Mouse (Mus musculus) cortical plate, adult 2 months (tissue): ENCODE results near the gene Lipc.

Source experiments
- CTCF ChIP-seq: fragments of 200-500 bp; IDR thresholded peaks from 2 replicates; pipeline ENCODE4 v1.5.1; 2011; ENCODE audit warnings: mild to moderate bottlenecking, control low read depth, low read length; ENCODE audit not compliant: insufficient read depth; ENCODE audit errors: extremely low read depth
- POLR2A ChIP-seq: fragments of 200-500 bp; IDR thresholded peaks from 2 replicates; pipeline ENCODE4 v1.6.1; 2011; ENCODE audit warnings: mild to moderate bottlenecking, low read length, control low read depth; ENCODE audit not compliant: insufficient read depth; ENCODE audit errors: extremely low read depth

DNA sequence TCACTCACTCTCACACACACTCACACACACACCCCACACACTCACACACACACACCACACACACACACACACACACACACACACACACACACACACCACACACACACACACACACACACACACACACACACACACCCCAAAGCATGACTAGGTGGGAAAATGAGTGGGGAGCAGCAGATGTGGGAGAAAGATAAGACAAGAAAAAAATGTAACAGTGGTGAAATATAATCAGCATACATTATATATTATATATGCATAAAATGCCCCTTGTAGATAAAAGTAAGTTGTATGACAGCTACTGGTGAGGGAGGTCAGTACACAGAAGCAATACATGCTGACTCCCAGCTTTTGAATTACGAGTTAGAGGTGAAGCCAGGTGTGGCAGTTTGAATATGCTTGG lies 23.6 kb downstream of the Lipc start:
- TF ChIP-seq CTCF = no peak
- no peak for TF ChIP-seq POLR2A
